Mouse (Mus musculus) hindbrain, embryonic 13.5 days (tissue): ENCODE results near the gene Bptf. TPM values are rescaled to one million over a fixed set of nuclear protein-coding genes. Genes with fewer than 3 reads are reported as not detected.
A peak's percentile ranks its signal among the peaks of the same experiment; 100 is the strongest.

ENCODE experiments used
- ATAC-seq: fragments of 200-750 bp; cut with Nextera tagmentation; 2 replicates; pipeline ENCODE4 v1.8.0; 2017; ENCODE audit warnings: moderate TSS enrichment; ENCODE audit not compliant: low FRiP score
- H3K27ac ChIP-seq: fragments of 300-500 bp; sonication (generic); 2 replicates; pipeline ENCODE4 v1.5.1; 2015; ENCODE audit warnings: inconsistent platforms, mild to moderate bottlenecking, moderate library complexity
- H3K27me3 ChIP-seq: fragments of 300-500 bp; sonication (generic); 2 replicates; pipeline ENCODE4 v1.6.1; 2015; ENCODE audit warnings: mild to moderate bottlenecking, inconsistent platforms
- H3K36me3 ChIP-seq: fragments of 300-500 bp; sonication (generic); 2 replicates; pipeline ENCODE4 v1.6.1; 2015; ENCODE audit warnings: mild to moderate bottlenecking, inconsistent platforms
- H3K4me1 ChIP-seq: fragments of 300-500 bp; sonication (generic); replicated peaks from 2 replicates; pipeline ENCODE4 v1.6.1; 2015; ENCODE audit warnings: inconsistent platforms
- H3K4me2 ChIP-seq: fragments of 300-500 bp; sonication (generic); 2 replicates; pipeline ENCODE4 v1.6.1; 2015; ENCODE audit warnings: inconsistent platforms, mild to moderate bottlenecking, moderate library complexity
- H3K4me3 ChIP-seq: fragments of 300-500 bp; sonication (generic); 2 replicates; pipeline ENCODE4 v1.5.1; 2015; ENCODE audit warnings: mild to moderate bottlenecking, inconsistent platforms
- H3K9ac ChIP-seq: fragments of 300-500 bp; sonication (generic); 2 replicates; pipeline ENCODE4 v1.6.1; 2015; ENCODE audit warnings: mild to moderate bottlenecking, inconsistent platforms
- H3K9me3 ChIP-seq: fragments of 300-500 bp; sonication (generic); 2 replicates; pipeline ENCODE4 v1.6.1; 2016; ENCODE audit warnings: inconsistent platforms
- WGBS: fragments of 180-500 bp; shearing (Covaris S2); methylation state at CpG from one replicate; pipeline ENCODE4 v1.1.7; 2015; 5-methylcytosine and 5-hydroxymethylcytosine counted together
- polyA plus RNA-seq: library from polyadenylated mRNA; unstranded; fragments of >200 nt; fragmentation: Nextera tagmentation; extraction: Ambion mirVana; gene quantifications from 2 replicates; pipeline ENCODE4 v1.2.1, GENCODE M21; 2015

The Bptf gene
- polyA plus RNA-seq, 1 experiment from 2014 or later: 34.0 TPM

DNA sequence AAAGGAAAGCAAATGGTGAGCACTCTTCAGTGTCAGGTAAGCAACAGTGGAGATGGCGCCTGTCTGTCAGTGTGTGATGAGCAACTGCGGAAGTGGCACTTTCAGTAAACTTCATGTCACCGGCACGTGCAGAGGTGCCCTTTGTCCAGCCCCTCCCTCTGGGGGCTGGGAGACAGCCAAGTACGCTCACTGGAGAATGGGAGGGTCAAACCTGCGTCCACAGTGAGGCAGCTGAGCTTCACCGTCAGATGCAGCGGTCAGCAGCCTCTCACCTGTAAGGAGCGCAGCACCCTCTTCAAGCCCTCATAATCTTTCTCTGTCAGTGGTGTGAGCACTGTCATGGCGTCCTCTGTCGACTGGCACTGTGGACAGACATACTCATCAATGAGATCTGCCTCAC lies 88.6 kb downstream of the Bptf start:
- H3K27ac ChIP-seq: no peak overlapping the region
- no peak overlapping the region for H3K4me2 ChIP-seq
- H3K27me3 ChIP-seq: no peaks in the 10 kb centered on the region
- no peak for ATAC-seq
- peaks cover 75% of the 10 kb centered on the region for H3K36me3 ChIP-seq
- no peaks in the 10 kb centered on the region for H3K9me3 ChIP-seq
- H3K9ac ChIP-seq: no peak overlapping the region
- WGBS: 89% methylated on average over 11 of the region's 11 CpGs
- H3K4me1 ChIP-seq: no peaks in the 10 kb centered on the region
- no peak overlapping the region for H3K4me3 ChIP-seq

DNA sequence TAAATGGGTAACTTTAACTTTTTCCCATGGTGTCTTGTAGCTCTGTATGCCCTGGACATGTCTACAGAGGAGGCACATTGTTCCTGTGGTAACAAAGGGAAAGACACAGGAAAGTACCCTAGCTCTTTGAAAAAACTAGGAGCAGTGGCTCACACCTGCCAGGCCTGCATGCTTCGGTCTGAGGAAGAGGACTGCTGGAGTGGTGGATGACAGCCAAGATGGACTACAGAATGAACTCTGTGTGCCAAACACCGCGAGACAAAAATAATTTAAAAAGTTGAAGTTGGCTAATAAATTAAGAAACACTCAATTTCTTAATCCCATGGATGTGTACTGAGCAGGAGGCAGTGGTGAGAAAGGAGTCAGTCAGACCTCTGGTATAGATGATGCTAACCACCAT lies 90.5 kb downstream of the Bptf start:
- no peak overlapping the region for H3K4me2 ChIP-seq
- no peak overlapping the region for H3K27ac ChIP-seq
- peaks cover 81% of the 10 kb centered on the region for H3K36me3 ChIP-seq
- 93% methylated on average over 3 of the region's 3 CpGs for WGBS
- no peaks in the 10 kb centered on the region for H3K4me1 ChIP-seq
- H3K27me3 ChIP-seq: no peaks in the 10 kb centered on the region
- no peaks in the 10 kb centered on the region for H3K9me3 ChIP-seq
- no peak overlapping the region for H3K9ac ChIP-seq
- no peak for ATAC-seq
- no peak overlapping the region for H3K4me3 ChIP-seq

DNA sequence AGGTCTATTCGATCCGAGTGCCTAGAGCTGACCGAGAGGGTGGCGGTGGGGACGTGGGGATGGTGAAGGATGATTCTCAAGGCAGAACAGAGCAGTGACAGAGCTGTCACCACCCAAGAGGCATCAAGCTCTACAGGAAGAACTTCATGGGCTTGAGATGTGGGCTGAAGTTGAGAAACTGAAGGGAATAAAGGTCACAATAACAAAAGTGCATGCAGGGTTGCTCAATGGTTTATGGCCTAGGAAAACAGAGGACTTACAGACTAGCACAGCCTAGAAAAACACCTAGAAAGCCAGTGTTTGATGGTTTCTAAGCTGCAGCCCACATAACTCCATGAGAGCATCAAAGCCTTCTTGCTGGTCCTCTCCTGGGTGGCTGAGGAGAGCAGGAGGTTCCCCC lies 92.5 kb downstream of the Bptf start:
- Histone ChIP-seq H3K9me3 (no peaks in the 10 kb centered on the region), H3K4me3 (no peak overlapping the region), H3K4me2 (no peak overlapping the region), H3K9ac (no peak overlapping the region), H3K27ac (no peak overlapping the region), H3K4me1 (no peaks in the 10 kb centered on the region), H3K36me3 (peaks cover 81% of the 10 kb centered on the region), H3K27me3 (no peaks in the 10 kb centered on the region)
- 95% methylated on average over 5 of the region's 5 CpGs for WGBS
- no peak for ATAC-seq

DNA sequence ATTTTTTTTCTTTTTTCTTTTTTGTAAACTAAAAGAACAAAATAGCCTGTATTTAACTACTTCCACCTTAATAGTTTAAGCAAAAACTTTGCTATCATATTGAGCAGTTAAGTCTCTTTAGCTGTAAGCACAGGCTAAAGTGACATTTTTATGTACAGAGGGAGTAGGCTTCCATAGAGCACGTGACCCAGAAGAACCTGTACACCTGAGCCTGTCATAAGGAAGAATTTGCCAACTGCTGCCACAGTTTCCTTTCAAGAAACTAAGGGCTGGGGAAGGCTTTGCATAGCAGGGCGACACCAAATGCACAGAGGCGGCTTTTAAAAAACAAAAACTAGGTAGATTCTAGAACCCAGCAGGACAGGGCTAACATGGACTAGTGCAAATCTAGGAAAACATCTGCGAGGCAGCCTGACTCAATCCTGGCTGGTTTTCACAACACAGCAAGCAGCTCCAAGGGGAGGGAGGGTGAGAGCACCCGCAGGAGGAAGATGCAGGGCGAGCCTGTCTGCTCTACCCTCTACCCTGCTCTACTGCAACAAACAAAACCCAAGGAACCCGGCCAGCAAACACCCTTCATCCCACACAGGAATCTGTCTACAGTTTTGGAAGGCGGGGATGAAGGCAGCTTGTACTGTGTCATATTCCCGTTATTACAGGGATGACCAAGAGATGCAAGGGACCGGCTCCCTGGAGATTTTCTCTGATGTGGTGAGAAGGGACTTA lies 97.7 kb downstream of the Bptf start:
- H3K27me3 ChIP-seq: 0 out of 2 replicates have a peak, but pooled peaks cover 3% of the 10 kb centered on the region
- peaks cover 44% of the 10 kb centered on the region for H3K36me3 ChIP-seq
- no peak overlapping the region for H3K9ac ChIP-seq
- no peak overlapping the region for H3K27ac ChIP-seq
- WGBS: 85% methylated on average over 10 of the region's 10 CpGs
- H3K4me1 ChIP-seq: no peaks in the 10 kb centered on the region
- no peaks in the 10 kb centered on the region for H3K9me3 ChIP-seq
- ATAC-seq: no peak
- no peak overlapping the region for H3K4me2 ChIP-seq
- H3K4me3 ChIP-seq: no peak overlapping the region

DNA sequence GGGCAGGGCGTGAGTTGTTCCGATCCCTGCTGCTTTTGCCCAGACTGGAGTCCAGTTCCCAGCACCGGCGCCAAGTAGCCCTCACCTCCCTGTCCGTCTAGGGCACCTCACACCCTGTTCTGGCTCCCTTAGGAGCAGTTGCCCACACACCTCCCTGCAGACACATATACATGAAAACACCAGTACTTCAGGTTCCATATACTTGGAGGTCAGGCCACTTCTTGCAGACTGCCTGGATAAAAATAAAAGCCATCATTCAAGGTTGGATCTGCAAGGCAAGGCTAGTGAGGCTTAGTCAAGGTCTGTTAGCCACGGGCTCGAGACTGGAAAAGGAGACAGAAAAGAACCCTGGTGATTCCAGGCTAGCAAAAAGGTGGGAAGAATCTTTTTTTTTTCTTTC lies 100.3 kb downstream of the Bptf start:
- Histone ChIP-seq H3K27me3 (0 out of 2 replicates have a peak, but pooled peaks cover 3% of the 10 kb centered on the region), H3K9ac (no peak overlapping the region), H3K27ac (no peak overlapping the region), H3K36me3 (peaks cover 18% of the 10 kb centered on the region), H3K4me2 (no peak overlapping the region), H3K4me1 (peaks cover 10% of the 10 kb centered on the region), H3K4me3 (no peak overlapping the region), H3K9me3 (no peaks in the 10 kb centered on the region)
- WGBS: 48% methylated on average over 7 of the region's 7 CpGs
- no peak for ATAC-seq

DNA sequence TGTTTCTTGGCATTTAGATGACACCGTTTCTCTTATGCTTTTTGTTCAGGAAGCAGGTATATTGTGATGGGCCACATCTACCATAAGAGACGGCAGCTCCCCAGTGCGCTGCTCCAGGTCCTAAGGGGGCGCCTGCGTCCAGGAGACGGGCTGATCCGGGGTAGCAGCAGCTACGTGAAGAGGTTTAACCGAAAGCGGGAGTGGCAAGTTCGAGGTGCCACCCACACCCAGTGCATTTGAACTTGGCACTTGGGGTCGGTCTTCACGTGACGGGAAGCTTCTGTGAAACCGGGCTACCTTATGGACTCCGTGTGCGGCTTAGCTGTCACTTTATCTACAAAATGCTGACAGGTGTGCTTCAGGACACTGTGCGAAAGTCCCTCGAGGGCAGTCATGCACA lies 102.4 kb downstream of the Bptf start:
- H3K36me3 ChIP-seq: 0 out of 2 replicates have a peak, but pooled peaks cover 4% of the 10 kb centered on the region
- peaks cover 31% of the 10 kb centered on the region for H3K4me1 ChIP-seq
- no peak overlapping the region for H3K4me3 ChIP-seq
- H3K9me3 ChIP-seq: no peaks in the 10 kb centered on the region
- 54% methylated on average over 19 of the region's 19 CpGs for WGBS
- no peak overlapping the region for H3K27ac ChIP-seq
- no peak for ATAC-seq
- no peak overlapping the region for H3K9ac ChIP-seq
- no peak overlapping the region for H3K4me2 ChIP-seq
- H3K27me3 ChIP-seq: 0 out of 2 replicates have a peak, but pooled peaks cover 3% of the 10 kb centered on the region

DNA sequence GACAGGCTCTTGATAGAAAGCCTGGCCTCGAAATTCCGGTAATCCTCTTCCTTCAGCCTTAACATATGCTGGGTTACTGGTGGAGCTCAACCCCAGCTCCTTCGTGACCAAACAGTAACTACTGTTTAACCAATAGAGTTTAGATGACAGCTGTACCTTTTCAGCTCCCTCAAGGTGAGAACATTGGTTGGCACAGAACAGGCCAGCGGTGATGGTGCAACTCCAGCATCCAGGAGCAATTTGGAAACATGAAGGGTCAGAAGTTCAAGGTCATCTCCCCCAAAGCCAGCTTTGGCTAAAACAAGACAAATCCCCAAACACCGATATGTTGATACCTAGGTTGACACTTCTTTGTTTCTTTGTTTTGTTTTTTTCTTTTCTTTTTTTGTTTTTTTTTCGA lies 103.2 kb downstream of the Bptf start:
- Histone ChIP-seq H3K27me3 (0 out of 2 replicates have a peak, but pooled peaks cover 3% of the 10 kb centered on the region), H3K27ac (peak overlapping the region; percentile 91), H3K9me3 (no peaks in the 10 kb centered on the region), H3K9ac (peak overlapping the region; percentile 79), H3K4me2 (peak overlapping the region; percentile 90), H3K4me1 (peaks cover 37% of the 10 kb centered on the region), H3K4me3 (peak overlapping the region; percentile 60), H3K36me3 (no peaks in the 10 kb centered on the region)
- 67% methylated on average over 6 of the region's 6 CpGs for WGBS
- no peak for ATAC-seq

DNA sequence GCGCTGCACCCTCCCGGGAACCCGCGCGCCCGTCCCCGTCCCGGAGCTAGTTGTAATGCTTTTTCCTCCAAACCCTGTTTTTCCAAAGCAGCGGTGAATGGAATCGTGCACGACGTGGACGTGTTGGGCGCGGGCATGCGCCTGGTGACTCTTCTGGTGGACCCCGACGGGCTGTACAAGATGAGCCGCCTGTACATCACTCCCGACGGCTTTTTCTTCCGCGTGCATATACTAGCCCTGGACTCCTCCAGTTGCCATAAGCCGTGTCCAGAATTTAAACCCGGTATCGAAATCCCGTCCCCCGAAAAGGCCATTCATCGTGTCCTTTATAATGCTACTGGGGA lies 103.7 kb downstream of the Bptf start:
- peak; percentile 77 for ATAC-seq
- peak overlapping the region; percentile 60 for H3K4me3 ChIP-seq
- no peaks in the 10 kb centered on the region for H3K36me3 ChIP-seq
- H3K27ac ChIP-seq: peak overlapping the region; percentile 91
- H3K9ac ChIP-seq: peak overlapping the region; percentile 79
- H3K9me3 ChIP-seq: no peaks in the 10 kb centered on the region
- peaks cover 37% of the 10 kb centered on the region for H3K4me1 ChIP-seq
- 2% methylated on average over 29 of the region's 29 CpGs for WGBS
- H3K4me2 ChIP-seq: peak overlapping the region; percentile 90
- 0 out of 2 replicates have a peak, but pooled peaks cover 3% of the 10 kb centered on the region for H3K27me3 ChIP-seq

DNA sequence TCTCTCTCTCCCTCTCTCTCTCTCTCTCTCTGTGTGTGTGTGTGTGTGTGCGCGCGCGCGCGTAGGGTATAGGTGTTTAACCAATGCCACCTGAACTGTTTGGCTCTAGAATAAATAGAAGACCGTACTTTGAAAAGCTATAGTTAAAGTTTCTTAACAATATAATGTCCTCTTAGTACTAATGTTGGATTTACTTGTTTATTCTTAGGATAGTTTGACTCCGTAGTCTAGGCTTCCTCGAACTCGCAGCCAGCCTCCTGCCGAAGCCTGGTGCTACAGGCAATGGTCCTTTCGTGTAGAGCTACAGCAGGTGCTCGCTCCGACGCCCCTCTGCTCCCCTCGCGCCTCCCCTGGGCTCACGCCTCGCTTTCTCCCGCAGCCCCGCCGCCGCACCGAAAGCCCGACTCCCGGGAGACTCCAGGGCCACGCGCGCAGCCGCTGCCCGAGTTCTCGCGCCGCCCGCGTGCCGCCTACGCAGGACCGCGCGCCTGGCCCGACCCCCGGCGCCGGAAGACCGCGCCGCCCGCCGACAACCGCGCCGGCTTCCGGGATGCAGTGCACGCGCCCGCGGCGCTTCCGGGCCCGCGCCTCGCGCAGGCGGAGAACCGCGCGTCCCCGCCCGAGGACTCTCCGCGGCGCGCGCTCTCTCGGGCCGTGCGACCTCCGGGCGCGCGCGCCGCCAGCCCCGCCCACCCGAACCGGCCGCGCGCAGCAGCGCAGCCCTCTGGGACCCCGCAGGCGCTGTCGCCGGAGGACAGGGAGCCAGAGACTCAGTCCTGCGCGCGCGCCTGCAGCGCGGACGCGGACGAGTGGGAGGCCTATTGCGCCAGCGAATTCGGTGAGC lies 104.3 kb downstream of the Bptf start:
- Histone ChIP-seq H3K9ac (peak overlapping the region; percentile 79), H3K27me3 (0 out of 2 replicates have a peak, but pooled peaks cover 6% of the 10 kb centered on the region), H3K36me3 (no peaks in the 10 kb centered on the region), H3K27ac (peak overlapping the region; percentile 91), H3K4me2 (peak overlapping the region; percentile 90), H3K4me3 (peak overlapping the region; percentile 60), H3K4me1 (peaks cover 37% of the 10 kb centered on the region), H3K9me3 (no peaks in the 10 kb centered on the region)
- under 1% methylated on average over 97 of the region's 107 CpGs for WGBS
- peak; percentile 93 for ATAC-seq

DNA sequence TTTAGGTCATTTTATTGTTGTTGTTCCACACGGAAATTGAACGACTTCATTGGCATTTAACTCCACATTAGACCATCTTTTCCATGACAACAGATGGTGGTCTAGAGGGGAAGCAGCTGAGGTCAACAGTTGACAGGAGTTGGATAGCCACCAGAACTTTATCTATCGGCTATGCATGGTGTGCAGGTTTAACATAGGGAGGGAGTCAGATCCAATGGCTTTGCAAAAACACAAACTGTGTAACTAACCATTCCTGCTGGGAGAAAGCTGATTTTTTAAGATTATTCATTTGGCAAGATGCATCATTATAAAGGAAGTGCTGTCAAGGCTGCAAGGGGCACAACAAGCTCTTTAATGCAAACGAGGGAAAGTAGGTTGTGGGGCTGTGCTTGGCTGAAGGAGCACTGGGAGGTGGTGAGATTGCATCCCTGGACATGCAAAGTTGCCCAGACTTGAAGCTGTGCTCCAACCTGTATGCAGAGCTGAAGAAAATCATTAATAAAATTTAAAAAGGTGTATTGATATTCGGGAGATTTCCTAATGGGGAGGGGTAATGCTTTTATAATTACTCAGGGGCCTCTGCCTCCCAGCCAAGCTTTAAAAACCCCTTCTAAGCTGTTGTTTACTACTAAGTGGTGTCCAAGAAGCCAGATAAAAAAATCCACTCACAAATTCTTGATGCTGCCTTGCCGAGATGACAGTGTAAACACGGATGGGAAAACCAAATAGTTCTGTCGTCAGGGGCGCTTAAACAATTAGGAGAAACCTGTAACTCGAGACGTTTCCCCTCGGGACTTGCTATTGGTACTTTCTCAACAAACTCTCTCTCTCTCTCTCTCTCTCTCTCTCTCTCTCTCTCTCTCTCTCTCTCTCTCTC lies 105.1 kb downstream of the Bptf start:
- WGBS: 6% methylated on average over 12 of the region's 12 CpGs
- Histone ChIP-seq H3K36me3 (no peaks in the 10 kb centered on the region), H3K4me1 (peaks cover 37% of the 10 kb centered on the region), H3K4me2 (peak overlapping the region; percentile 90), H3K9me3 (no peaks in the 10 kb centered on the region), H3K4me3 (peak overlapping the region; percentile 60), H3K27me3 (0 out of 2 replicates have a peak, but pooled peaks cover 6% of the 10 kb centered on the region), H3K27ac (no peak overlapping the region), H3K9ac (no peak overlapping the region)
- ATAC-seq: no peak

DNA sequence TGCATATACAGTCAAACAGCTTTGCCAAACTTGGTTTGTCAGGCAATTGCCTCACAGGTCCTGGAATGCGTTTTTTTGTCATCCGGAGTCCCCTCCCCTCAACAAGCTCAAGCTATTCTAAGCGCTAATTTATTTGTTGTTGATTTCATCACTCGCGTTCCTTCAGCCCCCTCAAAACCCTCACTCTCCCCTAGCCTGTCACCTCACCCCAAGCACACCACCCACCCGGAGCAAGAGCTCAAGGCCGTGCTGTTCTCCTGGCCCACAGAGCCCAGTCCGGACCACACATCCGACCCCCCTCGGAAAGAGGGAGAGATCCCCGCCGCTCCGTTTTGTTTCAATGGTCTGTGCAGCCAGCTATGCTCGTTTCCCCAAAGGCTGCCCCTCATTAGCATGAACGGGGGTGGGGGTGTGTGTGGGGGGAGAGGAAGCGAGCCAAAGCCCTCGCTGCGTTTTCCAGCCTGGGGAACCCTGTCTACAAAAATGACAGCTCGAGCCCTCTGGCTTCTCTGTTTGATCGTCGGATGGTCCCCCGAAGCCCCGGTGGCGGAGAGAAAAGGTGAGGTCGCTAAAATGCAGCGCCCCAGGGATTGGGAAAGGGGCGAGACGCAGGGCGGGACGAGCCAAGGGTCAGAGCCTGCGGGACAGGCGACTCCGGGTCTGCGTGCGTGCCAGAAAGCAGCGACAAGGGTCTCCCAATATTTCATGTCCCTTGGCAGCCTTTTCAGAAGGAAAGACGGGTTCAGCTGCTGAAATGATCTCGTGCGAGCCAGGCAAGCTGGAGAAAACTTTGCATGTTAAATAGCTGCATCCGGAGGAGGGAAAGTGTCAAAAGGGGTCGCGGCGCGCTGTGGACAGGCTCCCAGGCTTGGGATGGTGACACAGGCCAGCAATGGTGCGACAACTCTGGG lies 106.3 kb downstream of the Bptf start, which contains the start of gene 1810010H24Rik:
Gene 1810010H24Rik, plus strand, starts transcription at position 271 of the 911 bp plus-strand sequence.
- H3K4me1 ChIP-seq: peaks cover 37% of the 10 kb centered on the region
- peak; percentile 19; the same call in 1 of the 2 replicates for ATAC-seq

More for the DNA sequence above, 106.3 kb downstream of the Bptf start, which contains the start of gene 1810010H24Rik:
- peak within 1 kb of the TSS; percentile 90 for H3K4me2 ChIP-seq
- peak within 1 kb of the TSS; percentile 81 for H3K27ac ChIP-seq
- H3K36me3 ChIP-seq: no peaks in the 10 kb centered on the region
- under 1% methylated on average over 45 of the region's 45 CpGs for WGBS
- H3K9ac ChIP-seq: peak within 1 kb of the TSS; percentile 78
- no peaks in the 10 kb centered on the region for H3K9me3 ChIP-seq
- 0 out of 2 replicates have a peak, but pooled peaks cover 4% of the 10 kb centered on the region for H3K27me3 ChIP-seq
- H3K4me3 ChIP-seq: peak within 1 kb of the TSS; percentile 52
